Mouse (Mus musculus): ENCODE results near the gene Zfp292. TPM values are rescaled to one million over a fixed set of nuclear protein-coding genes. Genes with fewer than 3 reads are reported as not detected.

Zfp292 gene
- total and polyA plus RNA-seq, 3 experiments: 1.7 to 15.7 (median 14.0) TPM

- Histone ChIP-seq H3K79me2 (replicated peaks; ENCODE audit: control insufficient read depth, insufficient read depth, low read length) (0 out of 2 replicates have a peak, but pooled peaks cover under 1% of the 10 kb centered on the region), H3K9ac (ENCODE audit: low read depth, low read length) (peak overlapping the region; percentile 90), H3K36me3 (ENCODE audit: control insufficient read depth, insufficient read depth, low read length) (peaks cover 3% of the 10 kb centered on the region; the same call in 1 of the 2 replicates), H3K27ac (peak overlapping the region; percentile 82), H3K4me1 (ENCODE audit: control insufficient read depth, insufficient read depth, low read length) (peaks cover 3% of the 10 kb centered on the region), H3K27me3 (ENCODE audit: control insufficient read depth, insufficient read depth, low read length) (0 out of 2 replicates have a peak, but pooled peaks cover 1% of the 10 kb centered on the region), H3K4me3 (peak overlapping the region; percentile 75)
- DNase-seq: no peak
- TF ChIP-seq EP300 (IDR thresholded peaks at IDR 0.05; ENCODE audit: insufficient read depth, low read depth, low read length) (no peak), POLR2A (IDR thresholded peaks at IDR 0.05; ENCODE audit: insufficient read depth, low read depth, low read length) (no peak), CTCF (IDR thresholded peaks at IDR 0.05) (no peak)
- intact Hi-C loops (cut with DNase I): loop anchor here (5.0 to 10.0 kb wide), 3 partner anchors 200 to 340 kb away; partner anchors contain the start of genes Akirin2, C9orf72 and Slc35a1
- 17% methylated on average over 7 of the region's 7 CpGs for WGBS
These were observed 4.5 kb upstream of the Zfp292 start for GRCm38 (mm10) chr4:34887295-34887694.

DNA sequence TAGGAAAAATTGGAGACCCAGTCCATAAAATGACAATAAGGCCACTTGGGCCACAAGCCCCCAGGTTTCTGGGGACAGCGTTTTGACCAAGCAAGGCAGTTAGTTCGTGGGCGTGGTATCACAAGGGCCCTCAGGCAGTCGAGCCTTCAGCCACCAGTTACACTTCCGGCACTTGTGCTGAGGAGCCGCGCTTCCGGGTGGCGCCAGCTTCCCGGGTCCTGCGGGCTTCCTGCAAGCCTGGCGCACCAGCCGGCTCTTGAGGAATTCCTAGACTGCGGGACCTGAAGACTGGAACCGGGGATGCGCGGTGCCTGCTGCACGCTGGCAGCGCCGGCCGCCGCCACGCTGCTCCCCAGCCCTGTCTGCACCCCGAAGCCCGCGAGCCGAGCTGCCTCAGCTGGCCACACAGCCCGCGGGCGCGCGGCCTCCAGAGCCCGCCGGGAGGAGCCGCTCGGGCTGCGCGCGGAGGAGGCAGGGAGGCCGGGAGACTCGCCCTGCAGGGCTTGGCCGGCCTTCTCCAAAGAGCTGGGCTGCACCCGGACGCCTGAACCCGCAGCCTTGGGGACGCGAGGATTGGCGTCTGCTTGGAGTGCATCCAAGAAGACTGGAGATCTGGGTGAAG is 3.8 kb upstream of the Zfp292 start:
- Histone ChIP-seq H3K27me3 (ENCODE audit: control insufficient read depth, insufficient read depth, low read length) (0 out of 2 replicates have a peak, but pooled peaks cover 1% of the 10 kb centered on the region), H3K27ac (peak overlapping the region; percentile 82), H3K4me3 (peak overlapping the region; percentile 75), H3K36me3 (ENCODE audit: control insufficient read depth, insufficient read depth, low read length) (peaks cover 6% of the 10 kb centered on the region), H3K9ac (ENCODE audit: low read depth, low read length) (peak overlapping the region; percentile 90), H3K79me2 (replicated peaks; ENCODE audit: control insufficient read depth, insufficient read depth, low read length) (0 out of 2 replicates have a peak, but pooled peaks cover 1% of the 10 kb centered on the region), H3K4me1 (ENCODE audit: control insufficient read depth, insufficient read depth, low read length) (peaks cover 3% of the 10 kb centered on the region)
- peak; percentile 86 to 91 for DNase-seq
- under 1% methylated on average over 48 of the region's 48 CpGs for WGBS
- peak; percentile 33 for TF ChIP-seq CTCF (IDR thresholded peaks at IDR 0.05)
- 0 out of 2 replicates have a peak, but pooled peaks have one; percentile 41 for TF ChIP-seq EP300 (IDR thresholded peaks at IDR 0.05; ENCODE audit: insufficient read depth, low read depth, low read length)
- TF ChIP-seq POLR2A (IDR thresholded peaks at IDR 0.05; ENCODE audit: insufficient read depth, low read depth, low read length): peak; percentile 62; the same call in 1 of the 2 replicates
- intact Hi-C loops (cut with DNase I): loop anchor here (1.0 to 10.0 kb wide), 4 partner anchors 108 to 341 kb away; partner anchors contain the start of genes Akirin2, C9orf72, Slc35a1 and Smim8

DNA sequence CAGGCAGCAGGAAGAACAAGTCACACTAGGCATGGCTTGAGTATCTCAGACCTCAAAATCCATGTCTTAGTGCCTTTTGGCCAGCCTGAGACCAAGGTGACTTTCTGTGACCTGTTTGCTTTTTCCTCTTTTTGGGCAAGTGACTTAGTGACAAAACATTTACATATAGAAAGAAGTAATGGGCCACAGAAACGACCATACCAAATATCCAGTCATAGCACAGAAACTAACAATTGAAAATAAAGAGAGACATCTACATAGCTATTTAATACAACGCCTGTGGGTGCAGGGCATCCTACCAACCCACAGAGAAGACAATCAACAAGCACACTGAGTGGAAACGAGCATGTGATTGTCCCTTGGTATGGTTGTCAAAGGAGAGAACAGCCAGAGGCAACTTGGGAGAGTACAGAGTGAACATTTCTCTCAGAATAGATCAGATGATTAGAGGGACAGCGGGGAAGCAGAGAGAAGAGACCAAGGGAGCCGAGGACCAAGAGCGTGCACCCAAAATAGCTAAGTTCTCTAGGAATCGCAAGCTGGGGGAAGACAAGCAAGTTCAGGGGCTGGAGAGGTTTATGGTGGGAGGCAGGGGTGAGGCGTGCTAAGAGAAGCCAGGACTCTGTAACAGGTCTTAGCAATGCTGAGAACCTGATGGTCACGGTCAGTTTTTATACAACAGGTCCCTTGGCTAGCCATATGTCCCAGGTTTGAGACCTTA is 3.0 kb upstream of the Zfp292 start:
- Histone ChIP-seq H3K4me1 (ENCODE audit: control insufficient read depth, insufficient read depth, low read length) (peaks cover 3% of the 10 kb centered on the region), H3K4me3 (no peak overlapping the region), H3K27ac (no peak overlapping the region), H3K27me3 (ENCODE audit: control insufficient read depth, insufficient read depth, low read length) (no peaks in the 10 kb centered on the region), H3K9ac (ENCODE audit: low read depth, low read length) (peak overlapping the region; percentile 90), H3K79me2 (replicated peaks; ENCODE audit: control insufficient read depth, insufficient read depth, low read length) (0 out of 2 replicates have a peak, but pooled peaks cover 4% of the 10 kb centered on the region), H3K36me3 (ENCODE audit: control insufficient read depth, insufficient read depth, low read length) (peaks cover 8% of the 10 kb centered on the region)
- intact Hi-C loops (cut with DNase I): loop anchor here (1.0 to 10.0 kb wide), 4 partner anchors 107 to 342 kb away; partner anchors contain the start of genes Akirin2, C9orf72, Slc35a1 and Smim8
- DNase-seq: no peak
- 67% methylated on average over 9 of the region's 9 CpGs for WGBS
- TF ChIP-seq CTCF (IDR thresholded peaks at IDR 0.05) (no peak), EP300 (IDR thresholded peaks at IDR 0.05; ENCODE audit: insufficient read depth, low read depth, low read length) (no peak), POLR2A (IDR thresholded peaks at IDR 0.05; ENCODE audit: insufficient read depth, low read depth, low read length) (no peak)

DNA sequence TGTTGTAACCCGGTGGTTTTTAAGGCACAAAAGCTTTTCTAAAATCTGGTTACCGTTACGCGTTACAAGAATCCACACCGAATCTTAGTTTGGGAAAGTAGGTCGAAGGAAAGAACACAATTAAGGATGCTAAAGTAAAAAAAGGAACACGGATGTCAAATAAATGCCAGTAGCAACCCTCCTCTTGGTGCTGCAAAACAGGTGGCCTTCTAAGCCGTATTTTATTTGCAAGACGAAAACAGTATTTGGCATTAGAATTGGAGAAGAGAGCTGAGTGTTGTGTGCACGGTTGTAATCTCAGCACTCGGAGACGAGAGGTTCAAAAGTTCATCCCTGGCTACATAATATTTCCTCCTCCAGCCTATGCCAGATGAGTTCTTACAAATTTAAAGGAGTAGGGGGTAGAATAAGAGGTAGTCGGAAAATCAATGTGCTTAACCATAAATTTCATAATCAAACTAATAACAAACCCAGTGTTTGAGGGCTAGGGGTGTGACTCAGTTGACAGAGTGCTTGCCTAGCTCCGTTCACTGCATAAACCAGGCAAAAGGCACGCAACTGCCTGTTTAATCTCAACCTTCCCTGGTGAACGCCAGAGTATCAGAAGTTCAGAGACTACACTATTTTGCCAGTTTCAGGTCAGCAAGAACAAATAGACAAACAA is 738 bp upstream of the Zfp292 start:
- Histone ChIP-seq H3K27ac (peak overlapping the region; percentile 83), H3K27me3 (ENCODE audit: control insufficient read depth, insufficient read depth, low read length) (no peaks in the 10 kb centered on the region), H3K9ac (ENCODE audit: low read depth, low read length) (0 out of 2 replicates have a peak overlapping the region, but pooled peaks have one; percentile 18), H3K4me1 (ENCODE audit: control insufficient read depth, insufficient read depth, low read length) (peaks cover 3% of the 10 kb centered on the region), H3K79me2 (replicated peaks; ENCODE audit: control insufficient read depth, insufficient read depth, low read length) (peaks cover 6% of the 10 kb centered on the region; the same call in 1 of the 2 replicates), H3K36me3 (ENCODE audit: control insufficient read depth, insufficient read depth, low read length) (peaks cover 8% of the 10 kb centered on the region), H3K4me3 (peak overlapping the region; percentile 58)
- intact Hi-C loops (cut with DNase I): loop anchor here (5.0 to 10.0 kb wide), 2 partner anchors 61 to 329 kb away; partner anchors contain the start of gene Akirin2
- 21% methylated on average over 16 of the region's 16 CpGs for WGBS
- no peak for DNase-seq
- TF ChIP-seq POLR2A (IDR thresholded peaks at IDR 0.05; ENCODE audit: insufficient read depth, low read depth, low read length) (no peak), CTCF (IDR thresholded peaks at IDR 0.05) (no peak), EP300 (IDR thresholded peaks at IDR 0.05; ENCODE audit: insufficient read depth, low read depth, low read length) (no peak)

DNA sequence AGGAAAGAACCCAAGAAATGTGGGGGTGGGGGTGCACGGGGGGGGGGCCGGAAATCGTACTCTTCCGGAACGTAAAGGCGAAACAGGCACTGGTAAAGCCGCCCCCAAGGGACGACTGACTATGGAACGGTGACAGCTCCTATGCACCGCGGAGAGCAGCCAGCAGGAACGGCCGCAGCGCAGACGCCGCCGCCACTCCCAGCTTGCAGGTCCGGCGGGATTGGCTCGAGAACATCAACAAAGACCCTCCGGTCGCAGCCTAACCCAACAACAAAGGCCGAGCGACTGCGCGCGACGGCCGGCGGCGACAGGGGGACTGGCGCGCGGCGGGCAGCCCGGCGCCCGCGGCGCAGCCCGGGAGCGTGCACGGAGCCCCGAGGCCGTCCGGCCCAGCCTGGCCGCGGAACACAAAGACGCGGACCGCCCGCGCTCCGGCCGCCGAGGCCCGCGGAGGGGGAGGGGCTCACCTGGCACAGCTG is 430 bp downstream of the Zfp292 start:
- no peak for TF ChIP-seq POLR2A (IDR thresholded peaks at IDR 0.05; ENCODE audit: insufficient read depth, low read depth, low read length)
- TF ChIP-seq CTCF (IDR thresholded peaks at IDR 0.05): no peak
- no peak for TF ChIP-seq EP300 (IDR thresholded peaks at IDR 0.05; ENCODE audit: insufficient read depth, low read depth, low read length)
- under 1% methylated on average over 49 of the region's 58 CpGs for WGBS
- Histone ChIP-seq H3K27me3 (ENCODE audit: control insufficient read depth, insufficient read depth, low read length) (no peaks in the 10 kb centered on the region), H3K36me3 (ENCODE audit: control insufficient read depth, insufficient read depth, low read length) (peaks cover 8% of the 10 kb centered on the region), H3K4me1 (ENCODE audit: control insufficient read depth, insufficient read depth, low read length) (peaks cover 3% of the 10 kb centered on the region), H3K9ac (ENCODE audit: low read depth, low read length) (peak overlapping the region; percentile 91), H3K4me3 (peak overlapping the region; percentile 58), H3K27ac (peak overlapping the region; percentile 83), H3K79me2 (replicated peaks; ENCODE audit: control insufficient read depth, insufficient read depth, low read length) (peaks cover 6% of the 10 kb centered on the region; the same call in 1 of the 2 replicates)
- intact Hi-C loops (cut with DNase I): loop anchor here (5.0 to 10.0 kb wide), 2 partner anchors 60 to 328 kb away; partner anchors contain the start of gene Akirin2
- DNase-seq: no peak

Data from heart, adult 2 months (tissue).